Mouse (Mus musculus): ENCODE measurements around the gene Ccdc125.

Ccdc125 gene

DNA sequence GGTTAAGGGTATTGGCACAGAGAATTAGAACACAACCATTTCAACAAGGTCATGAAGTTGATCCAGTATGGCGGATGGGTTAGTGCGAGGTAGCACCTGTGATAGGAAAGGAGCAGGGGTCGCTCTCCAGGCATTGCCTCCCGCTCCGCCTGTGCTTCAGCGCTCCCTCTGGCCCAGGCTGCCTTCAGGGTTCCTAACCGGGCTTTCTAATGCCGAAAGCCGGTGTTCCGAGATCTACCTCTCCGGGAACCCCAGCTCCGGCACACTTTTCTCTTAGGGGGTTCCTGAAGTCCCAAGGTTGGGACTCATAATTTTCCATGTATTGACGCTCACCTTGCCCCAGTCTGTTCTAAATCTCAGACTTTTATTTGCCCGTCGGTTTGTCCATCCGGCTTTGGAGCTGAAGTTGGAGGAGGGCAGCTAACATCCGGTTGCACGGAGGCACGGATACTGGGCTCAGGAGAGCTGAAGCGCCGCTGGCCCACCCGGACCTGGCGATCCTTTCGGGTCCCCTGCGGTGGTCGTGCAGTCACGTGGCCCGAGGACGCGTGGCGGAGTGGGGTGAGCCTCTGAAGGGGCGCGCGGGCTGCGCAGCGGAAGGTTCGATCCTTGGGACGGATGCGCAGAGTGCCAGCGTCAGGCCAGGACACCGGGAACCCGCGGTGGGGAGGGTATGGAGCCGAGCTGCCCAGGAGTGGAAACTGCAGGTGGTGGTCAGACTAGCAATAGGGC, at the start of gene Ccdc125:
Gene Ccdc125, plus strand, starts transcription at position 427 of the 732 bp plus-strand sequence.
- no peak for DNase-seq (ENCODE audit: low spot score in 2 of 2)

DNA sequence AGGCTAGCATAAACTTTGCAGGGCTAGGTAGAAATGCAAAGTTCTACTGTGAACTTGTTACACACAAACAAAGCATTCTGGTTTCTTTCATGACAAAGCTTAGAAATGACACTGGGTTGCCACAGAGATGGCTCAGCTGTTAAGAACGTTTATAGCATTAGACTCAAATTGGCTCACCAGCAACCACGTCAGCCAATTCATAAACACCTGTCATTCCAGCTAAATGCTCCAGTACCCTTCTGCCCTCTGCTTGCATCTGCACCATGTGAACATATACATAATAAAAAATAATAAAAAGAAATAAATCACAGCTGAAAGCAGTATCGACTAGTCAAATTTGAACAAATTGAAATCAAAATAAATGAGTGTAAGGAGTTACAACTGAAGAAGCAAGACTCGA, 47.3 kb upstream of the Ccdc125 start:
- no peak for DNase-seq (ENCODE audit: low spot score in 2 of 2)

DNA sequence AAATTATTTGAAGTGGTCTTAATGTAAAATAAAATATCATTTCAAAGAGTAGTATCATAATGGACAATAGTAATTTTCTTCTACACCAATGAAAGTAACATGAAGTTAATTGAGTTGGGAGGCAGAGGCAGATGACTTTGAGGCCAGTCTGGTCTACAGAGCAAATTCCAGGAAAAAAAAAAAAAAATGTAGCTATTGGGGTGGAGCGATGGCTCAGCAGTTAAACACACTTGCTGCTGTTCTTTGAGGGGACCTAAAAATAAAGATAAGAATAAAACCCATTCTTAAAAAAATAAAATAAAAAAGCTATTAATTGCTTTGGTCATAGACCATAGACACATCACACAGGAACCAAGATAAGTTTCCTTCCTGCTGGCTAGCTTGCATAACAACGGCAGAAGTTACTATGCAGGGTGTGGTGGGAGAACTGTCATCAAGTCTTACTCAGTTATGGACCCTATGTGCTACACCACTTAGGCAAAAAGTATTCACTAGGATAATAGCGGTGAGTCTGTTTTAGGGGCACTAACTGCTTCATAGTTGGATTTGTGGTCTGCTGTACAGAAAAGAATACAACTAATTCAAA, 35.3 kb upstream of the Ccdc125 start:
- no peak for DNase-seq (ENCODE audit: low spot score in 2 of 2)

DNA sequence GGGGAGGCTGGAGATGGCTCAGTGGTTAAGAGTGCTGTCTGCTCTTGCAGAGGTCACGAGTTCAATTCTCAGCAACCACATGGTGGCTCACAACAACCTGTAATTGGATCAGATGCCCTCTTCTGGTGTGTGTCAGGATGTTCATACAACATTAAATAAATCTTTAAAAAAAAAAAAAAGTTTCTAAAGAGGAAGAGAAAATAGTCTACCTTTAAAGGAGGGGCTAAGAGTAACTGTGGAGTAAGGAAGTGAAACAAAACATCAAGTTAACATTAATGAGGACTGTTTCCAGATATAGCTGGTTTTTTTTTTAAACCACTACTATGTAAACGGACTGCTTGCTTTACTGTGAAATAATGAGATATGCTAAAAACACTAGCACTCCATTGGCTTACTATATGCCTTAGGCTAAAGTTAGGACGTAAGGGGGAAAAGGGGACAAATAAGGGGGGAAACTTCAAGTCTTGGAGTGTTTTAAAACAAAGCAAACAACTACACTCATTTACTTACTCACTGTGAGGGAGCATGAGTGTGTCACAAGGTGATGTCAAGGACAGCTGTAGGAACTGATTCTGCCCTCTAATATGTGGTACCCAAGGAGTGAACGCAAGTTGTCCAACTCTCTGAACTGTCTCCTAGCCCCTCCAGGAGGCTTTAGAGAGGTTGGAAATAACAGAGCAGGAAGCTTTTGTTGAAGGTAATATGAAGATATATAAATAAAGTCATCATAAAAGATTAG, 26.9 kb upstream of the Ccdc125 start:
- DNase-seq (ENCODE audit: low spot score in 2 of 2), result no peak

DNA sequence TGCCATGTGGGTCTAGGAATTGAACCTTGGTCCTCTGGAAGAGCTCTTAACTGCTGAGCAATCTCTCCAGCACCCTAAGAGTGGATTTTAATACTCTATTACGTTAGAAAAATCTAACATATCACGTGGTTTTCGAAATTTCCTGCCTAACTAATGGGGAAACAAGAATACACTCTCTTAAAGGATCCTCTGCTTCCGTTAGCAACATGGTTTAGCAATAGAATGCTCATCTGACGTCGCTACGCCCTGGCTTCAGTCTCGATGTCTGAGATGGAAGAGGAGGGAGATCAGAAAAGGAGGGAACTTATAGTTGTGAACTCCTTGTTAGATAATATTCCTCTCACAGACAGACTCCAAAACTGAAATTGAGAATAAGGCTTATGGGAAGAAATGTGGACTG, 21.3 kb upstream of the Ccdc125 start:
- no peak for DNase-seq (ENCODE audit: low spot score in 2 of 2)

DNA sequence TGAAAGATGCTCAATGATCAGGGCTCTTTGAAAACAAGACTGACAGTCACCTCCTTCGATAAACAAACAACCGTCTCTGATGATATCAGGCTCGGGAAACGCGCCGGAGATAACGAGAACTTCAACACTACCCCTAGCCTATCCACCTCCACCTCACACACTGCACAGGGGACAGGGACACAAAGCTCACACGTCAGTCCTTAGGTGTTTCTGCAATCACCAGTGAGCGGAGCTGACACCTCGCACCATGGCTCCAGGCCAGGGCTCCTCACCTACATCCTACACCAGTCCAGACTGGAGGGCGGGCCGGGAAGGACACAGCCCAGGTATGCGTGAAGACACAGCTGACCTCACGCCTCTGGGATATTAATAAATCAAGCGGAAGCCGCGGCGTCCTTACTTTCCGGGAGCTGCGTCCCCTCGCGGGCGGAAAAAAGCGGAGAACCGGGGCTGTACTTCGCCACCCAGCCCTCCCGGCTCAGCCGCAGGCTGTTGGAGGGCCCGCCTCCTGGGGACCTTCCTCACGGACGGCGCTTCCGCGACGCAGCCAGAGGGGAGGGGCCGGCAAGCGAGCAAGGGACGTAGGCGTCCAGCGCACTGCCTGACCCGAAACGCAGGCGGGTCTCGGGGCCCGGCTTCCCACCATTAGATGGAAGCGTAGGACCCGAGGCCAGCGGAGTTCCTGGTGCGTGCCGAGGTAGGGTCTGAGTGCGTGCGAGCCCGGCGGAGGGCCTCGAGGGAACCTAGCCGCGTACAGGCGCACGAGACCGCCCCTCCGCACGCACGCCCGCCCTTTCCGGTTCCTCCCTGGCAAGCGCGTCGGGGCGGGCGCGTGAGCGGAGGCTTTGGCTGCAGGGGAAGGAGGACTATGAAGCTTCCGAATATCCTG, 18.7 kb upstream of the Ccdc125 start, which contains the start of the genes Ak6 and Rad17:
Gene Ak6, plus strand, starts transcription at position 430 of the 889 bp plus-strand sequence.
Gene Rad17, minus strand, starts transcription at position 502 of the 889 bp plus-strand sequence.
- DNase-seq (ENCODE audit: low spot score in 2 of 2), result peak; percentile 95 to 98

DNA sequence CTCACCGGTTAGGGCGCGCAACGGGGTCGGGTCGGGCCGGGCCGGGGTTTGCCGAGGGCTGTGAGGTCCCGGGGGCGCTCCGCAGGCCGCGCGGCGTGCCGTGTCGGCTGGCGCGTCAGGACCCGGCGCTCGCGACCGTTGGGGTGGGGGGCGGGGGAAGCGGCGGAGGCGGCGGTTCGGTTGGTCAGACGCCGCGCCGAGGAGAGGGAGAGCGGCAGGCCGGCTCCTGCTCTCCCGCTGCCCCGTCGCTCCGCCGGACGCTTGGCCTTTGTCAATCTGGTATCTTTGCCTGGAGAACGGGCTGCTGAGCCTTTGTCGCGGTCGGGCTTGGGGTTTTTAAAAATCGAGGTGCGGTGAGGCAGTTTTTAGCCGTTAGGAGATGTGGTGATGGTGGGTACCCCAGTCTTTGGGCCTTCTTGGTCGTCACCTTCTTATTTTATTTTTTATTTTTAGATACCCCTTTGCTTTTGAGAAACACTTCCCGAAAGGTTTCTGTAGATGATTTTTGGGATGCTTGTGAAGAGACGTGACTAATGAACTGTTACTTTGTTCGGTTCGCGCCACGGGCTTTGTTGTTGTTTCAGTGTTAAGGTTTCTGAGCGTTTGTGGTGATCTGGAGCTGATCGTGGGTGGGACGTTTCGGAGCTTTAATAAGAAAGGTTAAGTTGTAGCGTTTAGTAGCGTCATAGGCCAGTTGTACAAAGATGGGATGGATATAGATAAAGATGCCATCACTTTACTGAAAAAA, 17.9 kb upstream of the Ccdc125 start, which contains the start of gene Taf9:
Gene Taf9, plus strand, starts transcription at position 141 of the 748 bp plus-strand sequence.
- peak in 1 of 2 experiments; percentile 6 for DNase-seq (ENCODE audit: low spot score in 2 of 2)

DNA sequence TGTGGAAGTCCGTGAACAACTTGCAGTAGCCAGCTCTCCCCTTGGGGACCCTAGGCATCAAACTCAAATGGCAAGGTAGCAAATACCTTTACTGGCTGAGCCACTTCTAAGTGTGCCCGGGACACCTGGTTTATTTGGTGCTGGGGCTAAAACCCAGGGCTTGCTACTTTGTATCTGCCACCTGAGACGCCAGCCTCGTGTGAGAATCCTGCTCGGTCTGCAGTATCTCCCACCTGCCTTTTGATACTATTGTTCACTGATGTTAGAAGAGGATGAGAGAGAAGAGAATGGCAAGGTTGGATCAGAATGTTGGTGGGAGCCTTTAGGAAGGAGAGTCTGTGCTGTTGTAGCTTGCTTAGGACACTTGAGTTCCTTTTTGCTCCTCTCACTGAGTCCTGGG, 11.4 kb upstream of the Ccdc125 start:
- DNase-seq (ENCODE audit: low spot score in 2 of 2), result no peak

DNA sequence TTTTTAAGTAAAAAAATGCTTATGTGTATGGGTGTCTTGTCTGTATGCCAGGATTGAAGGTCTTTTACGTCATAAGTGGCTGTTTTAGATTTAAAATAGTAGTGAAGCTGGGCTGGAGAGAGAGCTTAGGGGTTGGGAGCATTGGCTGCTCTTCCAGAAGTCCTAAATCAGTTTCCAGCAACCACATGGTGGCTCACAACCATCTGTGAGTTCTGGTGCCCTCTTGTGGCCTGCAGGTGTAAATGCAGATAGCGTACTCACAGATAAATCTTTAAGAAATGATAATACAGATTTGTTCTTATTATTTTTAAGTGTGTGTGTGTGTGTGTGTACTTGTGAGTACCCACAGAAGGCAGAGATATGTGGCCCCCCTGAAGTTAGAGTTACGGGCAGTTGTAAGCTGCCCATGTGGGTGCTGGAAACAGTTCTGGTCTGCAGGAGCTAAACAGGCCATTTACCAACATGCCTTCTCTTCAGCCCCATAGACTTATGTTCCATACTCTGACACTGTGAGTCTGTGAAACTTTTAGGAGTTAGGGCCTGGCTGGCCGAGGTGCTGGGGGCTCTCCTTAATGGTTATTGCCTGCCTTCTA, 9.6 kb upstream of the Ccdc125 start:
- DNase-seq (ENCODE audit: low spot score in 2 of 2), result peak; percentile 22 to 54

DNA sequence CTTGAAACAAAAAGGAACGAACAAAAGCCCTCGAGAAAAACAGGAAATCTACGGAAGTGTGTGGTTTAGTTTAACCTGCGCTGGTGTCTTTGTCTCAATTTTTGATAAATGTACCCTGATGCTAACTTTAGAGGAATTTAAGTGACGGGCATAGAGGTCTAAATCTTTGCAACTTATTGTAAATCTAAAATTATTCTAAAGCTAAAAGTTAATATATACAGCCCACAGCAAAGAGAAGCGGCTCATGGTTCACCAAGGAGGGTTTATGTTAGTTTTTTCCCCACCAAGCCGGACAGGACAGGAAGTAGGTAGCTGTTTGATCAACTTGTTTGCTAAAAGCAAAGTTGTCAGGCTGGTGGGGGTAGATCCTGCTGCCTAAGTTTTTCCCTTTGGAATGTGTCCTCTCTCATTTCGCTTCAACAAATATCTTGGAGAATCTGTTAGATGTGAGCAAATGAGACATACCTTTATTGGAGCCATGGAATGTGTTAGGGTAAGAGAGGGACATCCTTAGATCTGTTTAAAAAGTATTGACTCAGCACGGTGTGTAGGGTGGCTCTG, 744 bp downstream of the Ccdc125 start:
- DNase-seq (ENCODE audit: low spot score in 2 of 2), result no peak

DNA sequence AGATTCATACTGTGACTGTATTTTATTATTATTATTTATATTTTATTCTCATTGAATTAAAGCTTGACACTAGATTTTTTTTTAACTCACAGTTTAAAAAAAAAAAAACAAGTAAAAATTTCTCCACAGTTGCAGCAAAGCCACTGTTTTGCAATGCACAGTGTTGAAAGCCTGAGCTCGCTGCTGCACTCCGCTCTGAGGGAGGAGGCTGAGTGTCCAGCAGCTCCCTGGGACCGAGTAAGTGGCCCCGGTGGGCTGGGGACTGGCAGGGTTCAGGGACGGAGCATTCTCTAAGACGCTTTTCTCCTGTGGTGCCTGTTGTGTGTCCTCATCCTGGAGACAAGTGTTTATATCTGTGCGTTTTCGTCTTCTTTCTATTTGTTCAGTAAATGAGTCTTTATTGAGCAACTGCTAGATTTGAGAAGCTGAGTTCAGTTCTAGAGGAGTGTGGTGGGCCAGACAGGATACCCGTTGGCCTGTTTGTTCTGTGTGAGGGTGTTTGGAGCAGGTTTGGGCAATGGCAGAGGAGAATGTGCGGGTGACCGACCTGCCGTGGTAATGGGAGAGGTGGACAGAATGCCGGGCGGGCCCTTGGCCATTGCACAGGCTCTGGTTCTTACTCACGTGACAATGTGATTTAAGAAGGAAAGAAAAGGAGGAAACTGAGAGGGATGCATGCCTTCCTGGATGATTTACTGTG, 6.6 kb downstream of the Ccdc125 start:
- no peak for DNase-seq (ENCODE audit: low spot score in 2 of 2)

DNA sequence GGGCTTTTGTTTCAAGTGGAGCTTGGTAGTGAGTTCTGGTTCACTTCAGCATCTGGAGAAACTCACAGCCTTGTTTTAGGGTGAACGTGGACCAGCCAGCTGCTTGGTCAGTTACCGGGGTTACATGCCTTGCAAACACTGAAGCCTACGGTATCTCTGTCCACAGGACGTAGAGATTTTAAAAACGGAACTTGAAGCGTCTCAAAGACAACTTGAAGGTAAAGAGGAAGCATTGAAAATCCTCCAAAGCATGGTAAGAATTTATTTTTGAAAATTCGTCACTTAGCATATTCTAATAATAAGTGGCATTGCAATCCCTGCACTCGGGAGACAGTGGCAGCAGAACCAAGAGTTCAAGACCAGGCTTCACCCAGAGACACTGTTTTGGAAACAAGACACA, 12.1 kb downstream of the Ccdc125 start:
- no peak for DNase-seq (ENCODE audit: low spot score in 2 of 2)

DNA sequence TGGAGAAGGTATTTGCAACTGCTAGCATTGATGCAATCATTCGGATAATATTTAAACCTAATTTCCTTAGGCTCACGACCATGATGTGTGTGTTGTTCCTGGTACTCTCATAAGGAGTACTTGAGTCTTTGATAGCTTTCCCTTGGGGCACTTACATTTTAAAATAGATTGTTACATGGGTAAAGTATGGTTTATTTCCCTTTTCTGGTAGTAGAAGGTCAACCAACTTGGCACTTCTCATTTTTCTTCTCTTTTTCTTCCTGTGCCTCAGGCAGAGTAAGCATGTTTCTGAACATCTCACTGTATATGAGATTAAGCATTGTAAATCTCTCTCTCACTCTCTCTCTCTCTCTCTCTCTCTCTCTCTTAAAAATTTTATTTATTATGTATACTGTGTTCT, 13.3 kb downstream of the Ccdc125 start:
- no peak for DNase-seq (ENCODE audit: low spot score in 2 of 2)

DNA sequence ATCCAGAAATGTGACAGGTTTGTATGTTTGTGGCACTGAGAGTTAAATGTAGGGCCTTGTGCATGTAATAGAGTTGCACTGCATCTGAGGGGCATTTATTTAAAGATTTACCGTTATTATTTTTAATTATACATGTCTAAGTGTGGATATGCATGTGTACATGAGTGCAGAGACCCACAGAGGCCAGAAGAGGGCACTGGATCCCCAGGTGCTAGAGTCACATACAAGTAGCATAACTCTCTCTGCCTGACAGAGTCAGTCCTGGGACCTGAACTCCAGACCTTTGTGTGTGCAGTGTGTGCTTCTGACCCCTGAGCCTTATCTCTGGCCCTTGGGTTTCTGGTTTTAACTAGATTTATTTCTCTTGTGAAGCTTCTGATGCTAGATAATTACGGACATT, 14.8 kb downstream of the Ccdc125 start:
- DNase-seq (ENCODE audit: low spot score in 2 of 2), result no peak

DNA sequence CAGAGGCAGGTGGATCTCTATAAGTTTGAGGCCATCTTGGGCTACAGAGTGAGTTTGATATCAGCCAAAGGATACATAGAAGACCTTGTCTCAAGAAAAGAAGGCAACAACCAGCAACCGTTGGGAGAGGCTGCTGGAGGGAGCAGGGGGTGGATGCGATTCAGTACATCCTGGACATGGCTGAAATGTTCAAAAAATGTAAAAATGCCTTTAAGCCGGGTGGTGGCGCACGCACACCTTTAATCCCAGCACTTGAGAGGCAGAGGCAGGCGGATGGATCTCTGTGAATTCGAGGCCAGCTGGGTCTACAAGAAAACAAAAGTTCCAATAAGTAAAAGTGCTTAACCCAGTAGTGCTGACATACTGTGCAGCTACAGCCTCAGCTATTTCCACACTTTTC, 18.0 kb downstream of the Ccdc125 start:
- no peak for DNase-seq (ENCODE audit: low spot score in 2 of 2)

DNA sequence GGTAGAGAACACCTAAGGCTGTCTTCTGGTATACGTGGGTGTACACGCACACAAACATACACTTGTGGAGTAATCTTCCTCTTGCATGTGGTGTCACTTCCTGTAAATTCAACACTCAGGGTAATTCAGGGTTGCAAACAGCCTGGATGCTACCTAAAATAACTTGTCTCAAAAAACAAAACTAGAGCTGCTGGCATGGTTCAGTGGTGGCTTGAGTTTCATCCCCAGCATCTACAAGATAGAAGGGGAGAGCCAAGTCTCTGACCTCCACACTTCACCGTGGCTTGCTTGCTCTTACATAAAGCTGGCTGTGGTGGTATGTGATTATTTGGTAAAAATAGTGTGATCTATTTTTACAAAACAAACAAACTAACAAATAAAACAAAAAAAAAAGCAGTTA, 28.0 kb downstream of the Ccdc125 start:
- DNase-seq (ENCODE audit: low spot score in 2 of 2), result no peak

DNA sequence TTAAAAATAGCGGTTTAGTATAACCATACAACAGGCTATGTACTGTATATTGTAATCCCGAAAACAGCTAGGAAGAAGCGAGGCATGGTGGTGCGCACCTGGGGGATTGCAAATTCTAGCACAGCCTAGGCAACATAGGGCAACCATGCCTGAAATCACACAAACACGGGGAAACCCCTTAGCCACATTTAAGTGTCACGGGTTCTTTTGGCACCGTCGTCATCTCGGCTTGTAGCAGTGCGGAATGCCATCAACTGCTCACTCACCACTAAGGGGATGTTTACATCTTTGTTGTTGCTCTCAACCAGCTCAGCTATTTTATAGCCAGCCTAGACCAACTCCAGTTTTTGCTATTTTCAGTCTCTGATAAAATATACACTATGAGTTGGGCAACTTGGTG, 29.3 kb downstream of the Ccdc125 start:
- DNase-seq (ENCODE audit: low spot score in 2 of 2), result no peak

DNA sequence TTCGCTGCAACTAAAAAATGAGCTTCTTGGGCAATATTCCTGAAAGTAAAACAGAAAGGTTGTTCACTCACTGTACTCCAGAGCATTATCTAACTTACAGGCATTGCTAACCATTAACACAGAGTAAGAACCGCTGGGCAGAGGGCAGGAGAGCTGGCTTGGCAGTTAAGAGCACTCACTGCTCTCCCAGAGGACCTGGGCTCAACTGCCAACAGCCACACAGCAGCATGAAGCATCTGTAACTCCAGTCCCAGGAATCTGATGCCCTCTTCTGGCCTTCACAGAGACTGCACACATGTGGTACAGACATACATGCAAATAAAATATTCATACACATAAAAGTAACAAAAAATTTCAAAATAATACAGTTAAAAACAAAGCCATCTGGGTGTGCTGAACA, 34.0 kb downstream of the Ccdc125 start:
- no peak for DNase-seq (ENCODE audit: low spot score in 2 of 2)

DNA sequence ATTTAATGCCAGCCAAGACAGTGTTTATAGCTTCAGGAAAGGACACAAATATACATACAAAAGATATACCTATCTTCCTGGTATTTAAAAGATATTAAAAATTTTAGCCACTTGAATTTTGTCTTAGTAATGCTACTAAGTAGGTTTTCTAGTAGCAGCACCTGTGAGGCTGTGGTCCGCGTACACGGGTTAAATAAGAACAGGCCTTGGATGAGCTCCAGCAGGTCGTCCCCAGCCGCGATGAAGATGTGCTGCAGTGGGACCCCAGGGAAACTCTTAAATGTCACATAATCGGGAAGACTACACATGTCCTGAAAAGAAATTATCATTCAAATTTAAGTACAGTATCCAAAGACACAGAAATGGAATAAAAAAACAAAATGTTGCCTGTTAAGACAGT, 36.7 kb downstream of the Ccdc125 start:
- no peak for DNase-seq (ENCODE audit: low spot score in 2 of 2)

DNA sequence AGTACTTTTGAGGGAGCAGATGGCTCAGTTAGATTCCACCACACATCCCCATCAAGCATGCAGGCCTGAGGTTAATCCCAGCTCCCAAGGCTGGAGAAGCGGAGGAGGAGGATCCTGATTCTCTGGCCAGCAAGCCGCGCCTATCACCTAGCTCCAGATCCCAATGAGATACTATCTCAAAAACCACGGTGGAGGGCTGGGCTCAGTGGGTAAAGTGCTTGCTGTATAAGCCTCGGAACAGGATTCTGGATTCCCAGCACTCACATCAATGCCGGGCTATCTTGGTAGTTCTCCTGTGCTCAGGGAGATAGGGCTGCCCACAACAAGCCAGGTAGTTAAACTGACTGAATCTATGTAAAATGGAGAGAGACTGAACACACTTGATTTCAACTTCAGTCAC, 46.0 kb downstream of the Ccdc125 start:
- DNase-seq (ENCODE audit: low spot score in 2 of 2), result no peak

All from frontal cortex, postnatal 36 days (tissue).